Mouse (Mus musculus): ENCODE measurements around the gene Lrp6. TPM values are rescaled to one million over a fixed set of nuclear protein-coding genes. Genes with fewer than 3 reads are reported as not detected.
A peak's percentile ranks its signal among the peaks of the same experiment; 100 is the strongest.

Gene Lrp6
- polyA plus RNA-seq, 1 experiment from 2014 or later = 19.7 TPM

DNA sequence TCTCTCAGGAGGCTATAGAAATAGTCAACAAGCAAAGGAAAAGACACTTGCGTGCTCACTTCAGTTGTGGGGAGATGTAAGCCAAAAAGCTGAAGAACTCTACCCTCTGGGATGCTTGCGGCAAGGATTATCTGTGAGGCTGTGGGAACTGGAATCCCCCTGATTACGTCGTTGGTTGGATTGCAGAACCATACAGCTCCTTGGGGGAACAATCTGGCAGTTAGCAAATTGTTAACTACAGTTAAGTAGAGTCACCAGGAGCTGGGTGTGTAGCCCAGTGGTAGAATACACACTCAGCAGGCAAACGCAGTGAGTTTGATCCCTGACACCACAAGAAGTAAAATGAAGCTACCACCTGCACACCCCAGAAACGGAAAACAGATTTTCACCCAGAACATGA, 132.7 kb downstream of the Lrp6 start:
- Histone ChIP-seq H3K4me3 (ENCODE audit: low read depth, low read length) (no peak overlapping the region), H3K9me3 (ENCODE audit: control insufficient read depth, low read length) (no peaks in the 10 kb centered on the region), H3K27ac (ENCODE audit: low read depth, low read length) (no peak overlapping the region), H3K4me1 (ENCODE audit: control insufficient read depth, insufficient read depth, low read length) (no peaks in the 10 kb centered on the region), H3K4me2 (ENCODE audit: low read depth, low read length) (no peak overlapping the region), H3K36me3 (ENCODE audit: control insufficient read depth, insufficient read depth, low read length) (no peaks in the 10 kb centered on the region), H3K27me3 (ENCODE audit: control insufficient read depth, insufficient read depth, low read length) (no peaks in the 10 kb centered on the region), H3K9ac (replicated peaks; ENCODE audit: low read depth, low read length) (no peak overlapping the region)
- 60% methylated on average over 6 of the region's 6 CpGs for WGBS
- no peak for ATAC-seq (ENCODE audit: low read depth)

DNA sequence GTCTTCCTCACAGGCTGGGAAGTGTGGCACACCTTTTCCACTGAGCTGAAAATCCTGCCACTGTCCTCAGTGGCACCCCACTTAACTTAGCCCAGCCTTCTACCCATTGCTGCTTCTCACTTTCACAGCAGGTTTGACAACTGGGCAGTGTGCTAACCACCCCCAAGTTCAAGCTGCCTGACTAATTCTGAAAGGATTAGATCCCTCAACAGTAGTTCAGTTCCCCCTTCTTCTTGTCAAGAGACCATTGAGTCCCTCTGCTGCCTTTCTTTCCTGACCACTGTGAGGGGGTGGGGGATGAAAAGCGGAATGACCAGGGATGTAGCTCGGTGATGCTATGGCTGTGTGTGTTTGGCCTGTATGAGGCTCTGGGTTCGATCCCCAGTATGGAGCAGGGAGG, 133.5 kb downstream of the Lrp6 start:
- no peak overlapping the region for H3K4me2 ChIP-seq (ENCODE audit: low read depth, low read length)
- H3K9me3 ChIP-seq (ENCODE audit: control insufficient read depth, low read length) = no peaks in the 10 kb centered on the region
- no peaks in the 10 kb centered on the region for H3K36me3 ChIP-seq (ENCODE audit: control insufficient read depth, insufficient read depth, low read length)
- no peaks in the 10 kb centered on the region for H3K27me3 ChIP-seq (ENCODE audit: control insufficient read depth, insufficient read depth, low read length)
- no peak for ATAC-seq (ENCODE audit: low read depth)
- no peak overlapping the region for H3K4me3 ChIP-seq (ENCODE audit: low read depth, low read length)
- no peak overlapping the region for H3K9ac ChIP-seq (replicated peaks; ENCODE audit: low read depth, low read length)
- no peak overlapping the region for H3K27ac ChIP-seq (ENCODE audit: low read depth, low read length)
- H3K4me1 ChIP-seq (ENCODE audit: control insufficient read depth, insufficient read depth, low read length) = no peaks in the 10 kb centered on the region
- 78% methylated on average over 3 of the region's 3 CpGs for WGBS

DNA sequence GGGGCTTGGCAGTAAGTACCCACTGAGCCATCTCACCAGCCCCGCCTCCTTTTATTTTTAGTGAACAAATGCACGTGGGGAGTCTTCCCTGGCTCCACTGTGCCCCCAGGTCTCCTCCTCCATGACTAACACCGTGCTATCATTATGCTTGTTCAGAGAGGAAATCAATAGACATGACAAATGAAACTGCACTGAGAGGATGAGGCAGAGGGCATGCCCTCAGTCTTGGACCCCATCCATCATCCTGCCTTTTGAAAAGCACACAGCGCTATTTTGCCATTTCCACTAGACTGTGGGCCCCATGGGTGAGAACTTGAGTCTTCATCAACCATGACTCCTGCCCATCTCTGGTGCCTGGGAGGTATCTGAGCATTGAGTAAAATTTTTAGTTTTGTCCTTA, 135.2 kb downstream of the Lrp6 start:
- WGBS = 39% methylated on average over 4 of the region's 4 CpGs
- no peaks in the 10 kb centered on the region for H3K4me1 ChIP-seq (ENCODE audit: control insufficient read depth, insufficient read depth, low read length)
- H3K4me3 ChIP-seq (ENCODE audit: low read depth, low read length) = no peak overlapping the region
- no peaks in the 10 kb centered on the region for H3K9me3 ChIP-seq (ENCODE audit: control insufficient read depth, low read length)
- no peaks in the 10 kb centered on the region for H3K36me3 ChIP-seq (ENCODE audit: control insufficient read depth, insufficient read depth, low read length)
- H3K27me3 ChIP-seq (ENCODE audit: control insufficient read depth, insufficient read depth, low read length) = no peaks in the 10 kb centered on the region
- H3K27ac ChIP-seq (ENCODE audit: low read depth, low read length) = no peak overlapping the region
- no peak overlapping the region for H3K4me2 ChIP-seq (ENCODE audit: low read depth, low read length)
- no peak overlapping the region for H3K9ac ChIP-seq (replicated peaks; ENCODE audit: low read depth, low read length)
- ATAC-seq (ENCODE audit: low read depth) = no peak

DNA sequence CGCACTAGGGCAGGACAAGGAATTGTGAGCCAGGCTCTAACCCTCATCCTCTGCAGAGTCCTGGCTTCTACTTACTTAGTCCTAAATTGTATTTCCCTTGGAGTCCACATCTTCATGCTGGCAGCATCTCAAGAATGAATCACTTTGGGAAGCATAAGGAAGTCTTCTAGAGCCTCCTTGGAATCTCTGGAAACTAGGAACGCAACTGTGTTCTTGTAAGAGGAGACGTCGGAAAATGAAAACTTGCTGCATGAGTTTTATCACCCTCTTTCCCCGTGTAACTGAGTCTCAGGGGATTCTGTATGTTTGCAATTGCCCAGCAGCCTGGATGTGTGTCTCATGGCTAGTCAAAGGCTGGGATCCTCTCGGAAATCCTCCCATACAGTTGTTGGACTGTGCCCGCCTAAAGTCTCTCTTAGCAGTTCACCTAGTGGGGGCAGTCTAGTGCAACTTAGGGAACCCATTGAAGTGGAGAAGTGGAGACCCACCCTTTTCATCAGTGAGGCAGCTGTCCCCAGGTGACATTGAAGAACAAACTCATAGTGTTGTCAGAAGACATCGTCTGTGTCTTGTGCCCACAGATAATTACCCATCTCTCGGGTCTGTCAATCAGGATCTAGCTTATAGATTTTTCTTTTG, 136.5 kb downstream of the Lrp6 start:
- ATAC-seq (ENCODE audit: low read depth) = no peak
- H3K9me3 ChIP-seq (ENCODE audit: control insufficient read depth, low read length) = no peaks in the 10 kb centered on the region
- no peaks in the 10 kb centered on the region for H3K27me3 ChIP-seq (ENCODE audit: control insufficient read depth, insufficient read depth, low read length)
- 79% methylated on average over 9 of the region's 9 CpGs for WGBS
- H3K9ac ChIP-seq (replicated peaks; ENCODE audit: low read depth, low read length) = no peak overlapping the region
- no peaks in the 10 kb centered on the region for H3K36me3 ChIP-seq (ENCODE audit: control insufficient read depth, insufficient read depth, low read length)
- H3K4me2 ChIP-seq (ENCODE audit: low read depth, low read length) = no peak overlapping the region
- no peak overlapping the region for H3K27ac ChIP-seq (ENCODE audit: low read depth, low read length)
- no peak overlapping the region for H3K4me3 ChIP-seq (ENCODE audit: low read depth, low read length)
- no peaks in the 10 kb centered on the region for H3K4me1 ChIP-seq (ENCODE audit: control insufficient read depth, insufficient read depth, low read length)

DNA sequence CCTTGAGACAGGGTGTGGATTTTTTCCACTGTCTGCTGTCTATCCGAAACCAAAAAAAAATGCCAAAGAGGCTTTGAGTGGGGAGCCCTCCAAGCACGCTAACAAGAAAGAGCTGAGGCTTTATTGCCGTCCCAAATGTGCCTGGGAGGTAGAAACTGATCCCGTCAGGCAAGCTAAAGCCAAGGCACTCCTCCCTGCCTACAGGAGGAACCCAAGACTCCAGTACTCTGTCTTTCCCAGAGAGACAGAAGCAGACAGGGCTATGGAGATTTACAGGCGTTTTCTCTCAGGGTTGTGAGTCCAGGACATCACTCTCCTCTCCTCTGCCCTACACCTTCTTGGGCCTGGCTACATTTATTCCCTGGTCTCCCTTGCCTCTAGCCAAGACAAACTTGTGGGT, 138.3 kb downstream of the Lrp6 start:
- Histone ChIP-seq H3K4me1 (ENCODE audit: control insufficient read depth, insufficient read depth, low read length) (no peaks in the 10 kb centered on the region), H3K9ac (replicated peaks; ENCODE audit: low read depth, low read length) (no peak overlapping the region), H3K9me3 (ENCODE audit: control insufficient read depth, low read length) (no peaks in the 10 kb centered on the region), H3K4me3 (ENCODE audit: low read depth, low read length) (no peak overlapping the region), H3K27me3 (ENCODE audit: control insufficient read depth, insufficient read depth, low read length) (no peaks in the 10 kb centered on the region), H3K4me2 (ENCODE audit: low read depth, low read length) (no peak overlapping the region), H3K27ac (ENCODE audit: low read depth, low read length) (no peak overlapping the region), H3K36me3 (ENCODE audit: control insufficient read depth, insufficient read depth, low read length) (no peaks in the 10 kb centered on the region)
- 67% methylated on average over 5 of the region's 5 CpGs for WGBS
- ATAC-seq (ENCODE audit: low read depth) = no peak

DNA sequence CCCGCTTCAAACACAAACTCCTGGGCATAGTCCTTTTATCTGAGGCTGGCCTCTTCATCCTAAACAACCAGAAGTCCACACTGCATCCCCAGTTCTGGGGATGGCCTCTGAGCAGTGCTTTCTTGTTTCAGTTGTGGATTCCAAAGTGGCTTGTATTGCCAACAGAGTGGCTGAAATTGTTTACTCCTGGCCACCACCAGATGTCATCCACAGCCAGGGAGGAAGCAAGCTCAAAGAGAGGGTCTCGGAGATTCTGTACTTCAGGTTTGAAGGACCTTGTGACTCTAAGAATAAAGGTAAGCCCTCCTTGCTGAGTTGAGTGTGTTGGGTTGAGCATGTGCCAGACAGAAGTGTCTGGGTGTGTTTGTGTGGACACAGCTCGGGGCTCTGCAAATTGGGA, 139.6 kb downstream of the Lrp6 start:
- 87% methylated on average over 3 of the region's 3 CpGs for WGBS
- no peaks in the 10 kb centered on the region for H3K27me3 ChIP-seq (ENCODE audit: control insufficient read depth, insufficient read depth, low read length)
- no peaks in the 10 kb centered on the region for H3K36me3 ChIP-seq (ENCODE audit: control insufficient read depth, insufficient read depth, low read length)
- no peaks in the 10 kb centered on the region for H3K4me1 ChIP-seq (ENCODE audit: control insufficient read depth, insufficient read depth, low read length)
- H3K4me2 ChIP-seq (ENCODE audit: low read depth, low read length) = no peak overlapping the region
- no peak overlapping the region for H3K9ac ChIP-seq (replicated peaks; ENCODE audit: low read depth, low read length)
- no peaks in the 10 kb centered on the region for H3K9me3 ChIP-seq (ENCODE audit: control insufficient read depth, low read length)
- H3K4me3 ChIP-seq (ENCODE audit: low read depth, low read length) = no peak overlapping the region
- ATAC-seq (ENCODE audit: low read depth) = no peak
- no peak overlapping the region for H3K27ac ChIP-seq (ENCODE audit: low read depth, low read length)

GRCm38 (mm10) chr6:134425216-134425717, 141.5 kb downstream of the Lrp6 start:
- Histone ChIP-seq H3K36me3 (ENCODE audit: control insufficient read depth, insufficient read depth, low read length) (no peaks in the 10 kb centered on the region), H3K4me2 (ENCODE audit: low read depth, low read length) (no peak overlapping the region), H3K4me1 (ENCODE audit: control insufficient read depth, insufficient read depth, low read length) (no peaks in the 10 kb centered on the region), H3K4me3 (ENCODE audit: low read depth, low read length) (no peak overlapping the region), H3K27me3 (ENCODE audit: control insufficient read depth, insufficient read depth, low read length) (no peaks in the 10 kb centered on the region), H3K9ac (replicated peaks; ENCODE audit: low read depth, low read length) (no peak overlapping the region), H3K27ac (ENCODE audit: low read depth, low read length) (no peak overlapping the region), H3K9me3 (ENCODE audit: control insufficient read depth, low read length) (no peaks in the 10 kb centered on the region)
- peak; percentile 88 for ATAC-seq (ENCODE audit: low read depth)
- WGBS = 49% methylated on average over 11 of the region's 11 CpGs

DNA sequence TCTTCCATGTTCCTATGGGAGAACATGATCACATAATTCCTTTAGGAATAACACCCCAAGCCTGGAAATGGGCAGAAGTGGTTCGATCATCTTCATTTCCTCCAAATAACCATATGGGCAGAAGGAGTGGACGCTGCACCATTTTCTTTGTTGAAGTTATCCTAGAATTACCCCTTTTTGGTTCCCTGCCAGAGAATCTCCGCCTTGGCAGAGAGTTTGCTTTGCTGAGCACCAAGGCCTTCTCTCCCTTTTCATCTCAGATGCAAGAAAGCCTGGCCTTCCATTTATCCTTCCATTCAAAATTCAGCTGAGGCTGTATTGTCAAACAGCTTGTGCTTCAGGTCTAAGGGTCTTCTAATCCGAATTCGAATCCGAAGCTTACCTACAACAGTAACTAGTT, 144.8 kb downstream of the Lrp6 start:
- Histone ChIP-seq H3K4me1 (ENCODE audit: control insufficient read depth, insufficient read depth, low read length) (no peaks in the 10 kb centered on the region), H3K27ac (ENCODE audit: low read depth, low read length) (no peak overlapping the region), H3K27me3 (ENCODE audit: control insufficient read depth, insufficient read depth, low read length) (no peaks in the 10 kb centered on the region), H3K9ac (replicated peaks; ENCODE audit: low read depth, low read length) (no peak overlapping the region), H3K4me3 (ENCODE audit: low read depth, low read length) (no peak overlapping the region), H3K36me3 (ENCODE audit: control insufficient read depth, insufficient read depth, low read length) (no peaks in the 10 kb centered on the region), H3K9me3 (ENCODE audit: control insufficient read depth, low read length) (no peaks in the 10 kb centered on the region), H3K4me2 (ENCODE audit: low read depth, low read length) (no peak overlapping the region)
- 91% methylated on average over 6 of the region's 6 CpGs for WGBS
- no peak for ATAC-seq (ENCODE audit: low read depth)

GRCm38 (mm10) chr6:134420375-134420774, 146.4 kb downstream of the Lrp6 start:
- ATAC-seq (ENCODE audit: low read depth) = no peak
- H3K9ac ChIP-seq (replicated peaks; ENCODE audit: low read depth, low read length) = no peak overlapping the region
- H3K4me3 ChIP-seq (ENCODE audit: low read depth, low read length) = no peak overlapping the region
- 82% methylated on average over 8 of the region's 8 CpGs for WGBS
- H3K36me3 ChIP-seq (ENCODE audit: control insufficient read depth, insufficient read depth, low read length) = no peaks in the 10 kb centered on the region
- no peaks in the 10 kb centered on the region for H3K4me1 ChIP-seq (ENCODE audit: control insufficient read depth, insufficient read depth, low read length)
- no peaks in the 10 kb centered on the region for H3K27me3 ChIP-seq (ENCODE audit: control insufficient read depth, insufficient read depth, low read length)
- H3K9me3 ChIP-seq (ENCODE audit: control insufficient read depth, low read length) = no peaks in the 10 kb centered on the region
- H3K4me2 ChIP-seq (ENCODE audit: low read depth, low read length) = no peak overlapping the region
- H3K27ac ChIP-seq (ENCODE audit: low read depth, low read length) = no peak overlapping the region

Data from neural tube, embryonic 14.5 days (tissue).